Mouse (Mus musculus) forebrain, embryonic 13.5 days (tissue): ENCODE data around the gene Lmo7. TPM values are rescaled to one million over a fixed set of nuclear protein-coding genes. Genes with fewer than 3 reads are reported as not detected.
A peak's percentile ranks its signal among the peaks of the same experiment; 100 is the strongest.

ENCODE experiments used
- ATAC-seq: fragments of 200-750 bp; cut with Nextera tagmentation; 2 replicates; pipeline ENCODE4 v1.8.0; 2017
- H3K27ac ChIP-seq: fragments of 300-500 bp; sonication (generic); 2 replicates; pipeline ENCODE4 v1.5.1; 2015; ENCODE audit warnings: inconsistent platforms, mild to moderate bottlenecking, moderate library complexity
- H3K27me3 ChIP-seq: fragments of 300-500 bp; sonication (generic); 2 replicates; pipeline ENCODE4 v1.6.1; 2015; ENCODE audit warnings: mild to moderate bottlenecking, inconsistent platforms
- H3K36me3 ChIP-seq: fragments of 300-500 bp; sonication (generic); 2 replicates; pipeline ENCODE4 v1.6.1; 2015; ENCODE audit warnings: mild to moderate bottlenecking, inconsistent platforms; ENCODE audit not compliant: poor library complexity, severe bottlenecking
- H3K4me1 ChIP-seq: fragments of 300-500 bp; sonication (generic); 2 replicates; pipeline ENCODE4 v1.6.1; 2015; ENCODE audit warnings: inconsistent platforms
- H3K4me2 ChIP-seq: fragments of 300-500 bp; sonication (generic); 2 replicates; pipeline ENCODE4 v1.6.1; 2015; ENCODE audit warnings: inconsistent platforms, mild to moderate bottlenecking, moderate library complexity
- H3K4me3 ChIP-seq: fragments of 300-500 bp; sonication (generic); 2 replicates; pipeline ENCODE4 v1.5.1; 2015; ENCODE audit warnings: mild to moderate bottlenecking, inconsistent platforms
- H3K9ac ChIP-seq: fragments of 300-500 bp; sonication (generic); 2 replicates; pipeline ENCODE4 v1.6.1; 2015; ENCODE audit warnings: mild to moderate bottlenecking, inconsistent platforms
- H3K9me3 ChIP-seq: fragments of 300-500 bp; sonication (generic); replicated peaks from 2 replicates; pipeline ENCODE4 v1.6.1; 2016; ENCODE audit warnings: inconsistent platforms
- WGBS: fragments of 180-500 bp; shearing (Covaris S2); methylation state at CpG from one replicate; pipeline ENCODE4 v1.1.7; 2015; 5-methylcytosine and 5-hydroxymethylcytosine counted together
- polyA plus RNA-seq: library from polyadenylated mRNA; unstranded; fragments of >200 nt; fragmentation: Nextera tagmentation; extraction: Ambion mirVana; gene quantifications from 2 replicates; pipeline ENCODE4 v1.2.1, GENCODE M21; 2015

Gene Lmo7
- polyA plus RNA-seq, 1 experiment from 2014 or later: 2.1 TPM

- ATAC-seq: no peak
- no peak overlapping the region for H3K9ac ChIP-seq
- no peaks in the 10 kb centered on the region for H3K27me3 ChIP-seq
- 85% methylated on average over 6 of the region's 6 CpGs for WGBS
- no peak overlapping the region for H3K27ac ChIP-seq
- H3K9me3 ChIP-seq: no peaks in the 10 kb centered on the region
- H3K36me3 ChIP-seq: no peaks in the 10 kb centered on the region
- H3K4me1 ChIP-seq: no peaks in the 10 kb centered on the region
- H3K4me3 ChIP-seq: no peak overlapping the region
- H3K4me2 ChIP-seq: no peak overlapping the region
These were observed 112.8 kb downstream of the Lmo7 start for GRCm38 (mm10) chr14:101842521-101842920.

- Histone ChIP-seq H3K4me2 (no peak overlapping the region), H3K36me3 (no peaks in the 10 kb centered on the region), H3K9ac (no peak overlapping the region), H3K27me3 (no peaks in the 10 kb centered on the region), H3K4me1 (no peaks in the 10 kb centered on the region), H3K9me3 (no peaks in the 10 kb centered on the region), H3K27ac (no peak overlapping the region), H3K4me3 (no peak overlapping the region)
- ATAC-seq: no peak
- WGBS: 92% methylated on average over 17 of the region's 17 CpGs
These were observed 113.7 kb downstream of the Lmo7 start for GRCm38 (mm10) chr14:101843443-101843842.

- whole genome bisulfite sequencing: 74% methylated on average over 7 of the region's 7 CpGs
- no peak overlapping the region for H3K4me3 ChIP-seq
- H3K27ac ChIP-seq: no peak overlapping the region
- H3K9ac ChIP-seq: no peak overlapping the region
- H3K9me3 ChIP-seq: no peaks in the 10 kb centered on the region
- no peaks in the 10 kb centered on the region for H3K36me3 ChIP-seq
- ATAC-seq: 0 out of 2 replicates have a peak, but pooled peaks have one; percentile 19
- H3K4me1 ChIP-seq: no peaks in the 10 kb centered on the region
- no peaks in the 10 kb centered on the region for H3K27me3 ChIP-seq
- H3K4me2 ChIP-seq: no peak overlapping the region
These were observed 114.7 kb downstream of the Lmo7 start for GRCm38 (mm10) chr14:101844467-101844866.

- H3K9me3 ChIP-seq: no peaks in the 10 kb centered on the region
- H3K9ac ChIP-seq: no peak overlapping the region
- H3K36me3 ChIP-seq: no peaks in the 10 kb centered on the region
- ATAC-seq: no peak
- no peak overlapping the region for H3K4me2 ChIP-seq
- no peaks in the 10 kb centered on the region for H3K4me1 ChIP-seq
- H3K27me3 ChIP-seq: no peaks in the 10 kb centered on the region
- H3K27ac ChIP-seq: no peak overlapping the region
- WGBS: 79% methylated on average over 8 of the region's 8 CpGs
- no peak overlapping the region for H3K4me3 ChIP-seq
These were observed 116.5 kb downstream of the Lmo7 start for GRCm38 (mm10) chr14:101846097-101846882.

DNA sequence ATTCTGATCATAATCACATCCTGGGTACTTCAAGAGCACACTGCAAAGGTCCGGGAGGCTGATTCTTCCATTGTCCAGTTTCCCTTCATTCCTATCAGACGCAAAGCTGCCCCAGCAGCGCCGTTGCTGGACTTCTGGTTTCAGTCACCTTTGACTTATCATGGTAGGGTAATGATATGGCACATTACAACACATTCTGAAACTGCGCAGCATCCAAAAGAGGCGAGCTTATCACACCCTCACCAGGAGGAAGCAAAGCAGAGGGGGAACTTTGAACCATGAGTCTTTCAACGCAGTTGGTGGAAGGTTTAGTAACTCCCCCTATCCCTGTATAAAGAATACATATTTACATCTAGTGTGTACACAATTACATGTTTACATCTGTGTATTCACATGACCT lies 117.8 kb downstream of the Lmo7 start:
- Histone ChIP-seq H3K4me3 (no peak overlapping the region), H3K27ac (no peak overlapping the region), H3K4me2 (no peak overlapping the region), H3K36me3 (no peaks in the 10 kb centered on the region), H3K27me3 (no peaks in the 10 kb centered on the region), H3K9ac (no peak overlapping the region), H3K9me3 (no peaks in the 10 kb centered on the region), H3K4me1 (no peaks in the 10 kb centered on the region)
- ATAC-seq: no peak
- WGBS: 91% methylated on average over 7 of the region's 7 CpGs

- Histone ChIP-seq H3K9ac (no peak overlapping the region), H3K4me1 (no peaks in the 10 kb centered on the region), H3K9me3 (no peaks in the 10 kb centered on the region), H3K27ac (no peak overlapping the region), H3K4me3 (no peak overlapping the region), H3K4me2 (no peak overlapping the region), H3K36me3 (no peaks in the 10 kb centered on the region), H3K27me3 (no peaks in the 10 kb centered on the region)
- WGBS: 84% methylated on average over 6 of the region's 6 CpGs
- ATAC-seq: no peak
These were observed 122.9 kb downstream of the Lmo7 start for GRCm38 (mm10) chr14:101852584-101853195.

GRCm38 (mm10) chr14:101853207-101853606 lies 123.5 kb downstream of the Lmo7 start:
- 86% methylated on average over 1 of the region's 1 CpGs for WGBS
- no peak overlapping the region for H3K4me2 ChIP-seq
- no peaks in the 10 kb centered on the region for H3K36me3 ChIP-seq
- no peak overlapping the region for H3K4me3 ChIP-seq
- no peaks in the 10 kb centered on the region for H3K9me3 ChIP-seq
- H3K4me1 ChIP-seq: no peaks in the 10 kb centered on the region
- H3K27ac ChIP-seq: no peak overlapping the region
- H3K9ac ChIP-seq: no peak overlapping the region
- H3K27me3 ChIP-seq: no peaks in the 10 kb centered on the region
- ATAC-seq: no peak

DNA sequence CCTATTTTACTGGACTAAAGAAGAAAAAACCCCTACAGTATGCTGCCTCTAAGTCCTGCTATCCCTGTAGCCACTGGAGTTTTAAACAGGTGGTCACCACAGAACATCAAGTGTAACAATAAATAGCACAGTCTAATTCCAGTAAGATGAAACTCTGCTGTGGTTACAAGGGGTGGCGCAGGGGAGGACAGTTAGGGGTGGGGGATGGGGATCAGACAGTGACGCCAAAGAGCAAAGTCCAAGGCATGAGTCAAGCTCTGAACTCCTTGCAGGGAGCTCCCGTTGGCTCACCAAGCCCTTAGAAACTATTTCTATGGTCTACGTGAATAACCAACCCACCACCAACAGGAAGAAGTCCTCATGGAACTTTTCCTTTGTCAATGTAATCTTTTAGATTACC lies 124.0 kb downstream of the Lmo7 start:
- Histone ChIP-seq H3K4me3 (no peak overlapping the region), H3K4me1 (no peaks in the 10 kb centered on the region), H3K27me3 (no peaks in the 10 kb centered on the region), H3K9ac (no peak overlapping the region), H3K4me2 (no peak overlapping the region), H3K9me3 (no peaks in the 10 kb centered on the region), H3K27ac (no peak overlapping the region), H3K36me3 (no peaks in the 10 kb centered on the region)
- no peak for ATAC-seq
- whole genome bisulfite sequencing: 79% methylated on average over 4 of the region's 4 CpGs

DNA sequence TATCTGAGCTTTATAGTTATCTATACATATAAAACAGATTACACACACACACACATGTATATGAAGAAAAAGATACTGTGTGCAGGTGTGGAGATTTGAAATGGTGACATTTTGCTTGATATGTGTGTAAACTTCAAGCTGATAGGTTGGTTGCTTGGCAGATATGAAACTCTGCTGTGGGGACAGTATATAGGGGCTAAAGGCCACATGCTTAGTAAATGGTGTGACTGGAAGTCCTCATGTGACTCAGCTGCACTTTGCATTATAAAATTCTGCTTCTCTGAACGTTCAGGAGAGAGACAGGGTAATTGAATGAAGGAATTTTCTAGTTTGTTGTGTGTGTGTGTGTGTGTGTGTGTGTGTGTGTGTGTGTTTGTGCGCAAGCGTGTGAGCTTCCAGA lies 124.5 kb downstream of the Lmo7 start:
- Histone ChIP-seq H3K9me3 (no peaks in the 10 kb centered on the region), H3K27ac (no peak overlapping the region), H3K9ac (no peak overlapping the region), H3K4me3 (no peak overlapping the region), H3K36me3 (no peaks in the 10 kb centered on the region), H3K4me2 (no peak overlapping the region), H3K27me3 (no peaks in the 10 kb centered on the region), H3K4me1 (no peaks in the 10 kb centered on the region)
- ATAC-seq: no peak
- WGBS: 79% methylated on average over 3 of the region's 3 CpGs

DNA sequence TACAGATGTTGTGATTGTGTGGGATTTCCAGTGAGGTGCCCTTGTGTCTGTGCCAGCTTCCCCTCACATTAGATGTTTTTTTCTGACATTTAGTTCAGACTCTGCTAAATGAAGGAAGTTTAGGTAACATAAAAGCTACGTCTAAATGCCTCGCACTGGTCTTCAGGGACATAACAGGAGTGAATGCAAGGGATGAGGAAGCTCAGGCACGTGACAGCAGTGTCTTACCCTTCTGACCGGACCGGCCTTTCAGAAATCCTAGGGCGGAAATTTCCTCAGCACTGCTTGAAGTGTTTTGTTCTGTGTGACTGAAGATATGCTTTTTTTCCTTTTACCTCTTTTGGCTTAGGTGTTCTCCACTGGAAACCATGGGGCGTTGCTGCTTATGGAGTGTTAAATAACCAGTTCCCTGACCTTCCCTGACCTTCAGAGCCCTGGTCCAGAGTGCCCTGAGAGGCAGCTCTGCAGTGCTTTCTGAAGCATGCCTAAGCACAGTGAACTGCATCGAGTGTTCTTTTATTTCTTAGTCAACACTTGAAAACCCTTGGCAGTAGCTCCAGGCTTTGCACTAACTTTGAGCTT lies 129.6 kb downstream of the Lmo7 start:
- Histone ChIP-seq H3K4me3 (no peak overlapping the region), H3K27me3 (no peaks in the 10 kb centered on the region), H3K9me3 (no peaks in the 10 kb centered on the region), H3K27ac (no peak overlapping the region), H3K36me3 (no peaks in the 10 kb centered on the region), H3K9ac (no peak overlapping the region), H3K4me2 (no peak overlapping the region), H3K4me1 (no peaks in the 10 kb centered on the region)
- WGBS: 55% methylated on average over 8 of the region's 8 CpGs
- ATAC-seq: no peak

DNA sequence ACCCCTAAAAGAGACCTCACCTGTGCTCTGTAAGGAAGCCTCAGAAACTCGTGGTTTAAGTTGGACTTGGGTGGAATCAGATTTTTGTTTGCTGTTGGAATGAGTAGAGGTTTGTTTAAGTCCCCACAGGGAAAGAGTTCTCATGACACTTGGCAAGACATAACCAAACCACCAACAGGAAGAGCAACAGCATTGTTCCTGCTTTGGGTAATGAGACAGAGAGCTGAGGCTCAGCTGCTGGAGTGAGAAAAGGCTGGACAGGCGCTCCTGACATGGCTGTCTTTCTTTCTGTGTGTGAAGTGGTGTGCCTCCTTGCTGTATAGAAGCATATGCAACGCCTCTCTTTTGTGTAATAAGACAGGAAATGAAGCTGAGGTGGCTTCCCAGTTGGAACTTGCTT lies 132.3 kb downstream of the Lmo7 start:
- H3K27ac ChIP-seq: no peak overlapping the region
- no peaks in the 10 kb centered on the region for H3K9me3 ChIP-seq
- H3K9ac ChIP-seq: no peak overlapping the region
- H3K4me3 ChIP-seq: no peak overlapping the region
- no peaks in the 10 kb centered on the region for H3K4me1 ChIP-seq
- no peak for ATAC-seq
- no peaks in the 10 kb centered on the region for H3K36me3 ChIP-seq
- no peaks in the 10 kb centered on the region for H3K27me3 ChIP-seq
- WGBS: 72% methylated on average over 3 of the region's 3 CpGs
- no peak overlapping the region for H3K4me2 ChIP-seq

DNA sequence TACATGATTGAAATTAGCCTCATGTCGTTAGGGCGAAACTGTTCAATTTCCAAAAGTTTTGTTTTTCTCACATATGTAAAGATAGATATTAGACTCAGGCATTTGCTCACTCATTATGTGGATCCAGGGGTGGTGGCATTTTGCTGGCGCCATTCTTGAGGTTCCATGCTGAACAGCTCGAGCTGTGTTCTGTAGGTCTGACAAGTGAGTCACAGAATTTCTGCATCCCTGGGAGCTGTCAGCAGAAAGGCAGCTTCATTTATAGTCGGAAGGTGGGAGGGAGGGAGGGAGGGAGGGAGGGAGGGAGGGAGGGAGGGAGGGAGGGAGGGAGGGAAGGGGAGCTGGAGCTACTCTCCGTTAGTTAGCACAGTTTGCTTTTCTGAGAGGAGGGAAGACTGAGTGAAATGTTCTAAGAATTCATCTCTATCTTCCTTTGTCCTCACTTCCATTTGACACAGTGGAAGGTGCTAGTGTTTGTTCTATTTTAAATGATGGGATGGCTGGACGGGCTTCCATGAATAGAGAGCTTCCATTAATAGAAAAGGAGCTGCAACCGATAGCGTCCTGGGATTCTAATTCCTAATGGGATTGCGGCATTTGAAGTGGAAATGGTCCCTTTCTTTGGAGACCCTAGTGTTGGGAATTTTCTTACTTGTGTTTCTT lies 137.4 kb downstream of the Lmo7 start:
- H3K4me2 ChIP-seq: no peak overlapping the region
- no peak overlapping the region for H3K4me3 ChIP-seq
- no peak overlapping the region for H3K9ac ChIP-seq
- ATAC-seq: no peak
- no peaks in the 10 kb centered on the region for H3K27me3 ChIP-seq
- no peaks in the 10 kb centered on the region for H3K4me1 ChIP-seq
- H3K36me3 ChIP-seq: no peaks in the 10 kb centered on the region
- no peaks in the 10 kb centered on the region for H3K9me3 ChIP-seq
- no peak overlapping the region for H3K27ac ChIP-seq
- WGBS: 47% methylated on average over 9 of the region's 10 CpGs
